Mouse (Mus musculus): ENCODE measurements around the gene Zfp512. TPM values are rescaled to one million over a fixed set of nuclear protein-coding genes. Genes with fewer than 3 reads are reported as not detected.
A peak's percentile ranks its signal among the peaks of the same experiment; 100 is the strongest.
"Not testable (repeated sequence)": the region's sequence is repeated elsewhere in the genome, so short reads cannot be mapped to it uniquely, and the experiment has no call there.

Zfp512 gene
- total RNA-seq, 2 experiments from 2014 or later: 12.3 to 14.0 TPM

DNA sequence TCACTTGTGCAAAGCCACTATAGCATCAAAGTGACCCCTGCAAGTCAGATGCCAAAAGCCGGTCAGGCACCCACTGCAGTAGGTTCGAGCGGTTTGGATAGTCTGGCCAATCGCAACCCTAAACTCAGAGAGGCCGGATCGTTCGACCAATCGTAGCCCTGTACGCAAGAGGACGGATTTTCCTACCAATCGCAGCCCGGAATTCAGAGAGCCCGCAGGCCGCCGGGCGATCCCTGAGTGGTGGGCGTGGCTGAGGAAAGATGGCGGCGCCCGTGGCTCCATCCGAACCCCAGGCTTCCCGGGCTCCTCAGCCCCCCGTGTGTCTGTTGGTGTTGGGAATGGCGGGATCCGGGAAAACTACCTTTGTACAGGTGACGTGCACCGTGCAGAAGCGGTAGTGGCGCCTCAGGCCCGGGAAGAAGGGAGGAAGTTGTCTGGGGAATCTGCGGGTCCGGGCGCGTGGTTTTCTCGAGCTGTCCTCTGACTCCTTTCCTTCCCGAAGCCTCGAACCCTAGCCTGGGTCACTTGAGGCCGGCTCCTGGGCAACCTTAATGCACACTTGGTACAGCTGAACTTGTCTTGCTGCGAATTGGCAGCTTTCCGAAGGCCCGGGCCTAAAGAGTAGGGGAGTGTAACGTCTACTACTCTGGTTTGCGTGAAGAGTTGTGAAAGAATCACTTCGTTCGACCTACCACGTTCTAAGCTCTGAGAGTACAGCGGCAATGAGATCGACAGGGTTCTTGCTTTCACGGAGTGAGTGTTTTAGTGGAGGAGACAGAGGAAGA, 42.5 kb downstream of the Zfp512 start, which contains the start of gene Gpn1:
Gene Gpn1, plus strand, starts transcription at position 229 of the 785 bp plus-strand sequence.
- intact Hi-C loops (cut with DNase I): no loop called here

DNA sequence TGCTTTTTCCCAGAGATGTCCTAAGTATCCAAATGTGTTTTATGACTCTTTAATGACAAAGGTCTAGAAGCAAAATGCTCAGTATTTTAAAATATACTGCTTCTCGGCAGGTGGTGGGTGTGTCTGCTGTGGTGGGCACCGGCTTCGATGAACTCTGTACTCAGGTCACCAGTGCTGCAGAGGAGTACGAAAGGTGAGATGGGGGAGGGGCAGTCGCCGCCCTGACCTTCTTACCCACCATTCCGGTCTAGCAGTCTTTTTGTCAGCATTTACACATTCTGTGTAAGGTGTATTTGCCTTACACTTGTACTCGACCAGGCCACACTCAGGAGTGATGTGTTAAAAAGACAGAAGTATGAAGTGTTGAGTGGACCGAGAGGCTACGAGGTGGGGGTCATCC, 52.6 kb downstream of the Zfp512 start:
- intact Hi-C loops (cut with DNase I): no loop called here
- no peak overlapping the region for H3K4me3 ChIP-seq

More for the DNA sequence above, 42.5 kb downstream of the Zfp512 start, which contains the start of gene Gpn1:
- TF ChIP-seq CTCF (IDR thresholded peaks at IDR 0.05): no peak
- H3K27ac ChIP-seq: peak within 1 kb of the TSS; percentile 73
- peak; percentile 94 for DNase-seq
- H3K4me3 ChIP-seq: peak within 1 kb of the TSS; percentile 82

DNA sequence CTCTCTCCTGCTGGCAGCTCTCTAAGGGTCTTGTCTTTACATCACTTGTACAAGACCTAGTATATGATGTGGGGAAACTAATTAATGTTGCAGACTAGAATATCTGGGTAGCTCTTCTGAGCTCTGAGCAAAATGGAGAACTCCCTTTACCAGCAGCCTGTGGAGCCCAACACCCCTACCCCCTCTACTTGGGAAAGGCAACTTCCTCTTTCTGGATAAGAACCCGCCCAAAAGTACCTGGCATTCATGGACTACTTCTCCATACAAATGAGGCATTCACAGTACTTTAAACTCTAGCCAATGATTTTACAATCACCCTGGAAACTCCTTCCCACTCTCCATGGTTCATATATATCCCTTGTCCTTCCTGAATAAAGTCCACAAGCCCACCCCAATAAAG, 60.2 kb downstream of the Zfp512 start:
- Histone ChIP-seq H3K4me3 (no peak overlapping the region), H3K27ac (no peak overlapping the region)
- TF ChIP-seq CTCF (IDR thresholded peaks at IDR 0.05): no peak
- DNase-seq: no peak
- intact Hi-C loops (cut with DNase I): no loop called here

More for the DNA sequence above, 52.6 kb downstream of the Zfp512 start:
- DNase-seq: no peak
- no peak overlapping the region for H3K27ac ChIP-seq
- no peak for TF ChIP-seq CTCF (IDR thresholded peaks at IDR 0.05)

DNA sequence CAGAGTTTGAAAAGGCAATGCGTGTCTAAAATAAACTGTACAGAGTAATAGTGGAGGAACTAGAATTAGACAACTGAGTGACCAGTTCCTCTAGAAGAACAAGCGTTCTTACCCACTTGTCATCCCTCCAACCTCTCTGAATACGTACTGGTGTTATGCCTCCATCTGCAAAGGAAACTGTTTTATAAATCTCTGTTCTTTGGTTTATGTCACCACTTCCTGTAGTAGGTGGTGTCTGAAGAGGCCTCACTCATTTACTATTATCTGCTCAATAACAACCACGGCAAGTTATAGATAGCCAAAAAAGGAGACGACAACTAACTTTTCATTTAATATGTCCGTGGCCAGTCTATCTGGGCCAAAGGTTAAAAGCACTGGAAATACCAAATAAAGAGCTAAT, 68.3 kb downstream of the Zfp512 start:
- no peak for TF ChIP-seq CTCF (IDR thresholded peaks at IDR 0.05)
- intact Hi-C loops (cut with DNase I): no loop called here
- no peak overlapping the region for H3K4me3 ChIP-seq
- DNase-seq: no peak
- no peak overlapping the region for H3K27ac ChIP-seq

DNA sequence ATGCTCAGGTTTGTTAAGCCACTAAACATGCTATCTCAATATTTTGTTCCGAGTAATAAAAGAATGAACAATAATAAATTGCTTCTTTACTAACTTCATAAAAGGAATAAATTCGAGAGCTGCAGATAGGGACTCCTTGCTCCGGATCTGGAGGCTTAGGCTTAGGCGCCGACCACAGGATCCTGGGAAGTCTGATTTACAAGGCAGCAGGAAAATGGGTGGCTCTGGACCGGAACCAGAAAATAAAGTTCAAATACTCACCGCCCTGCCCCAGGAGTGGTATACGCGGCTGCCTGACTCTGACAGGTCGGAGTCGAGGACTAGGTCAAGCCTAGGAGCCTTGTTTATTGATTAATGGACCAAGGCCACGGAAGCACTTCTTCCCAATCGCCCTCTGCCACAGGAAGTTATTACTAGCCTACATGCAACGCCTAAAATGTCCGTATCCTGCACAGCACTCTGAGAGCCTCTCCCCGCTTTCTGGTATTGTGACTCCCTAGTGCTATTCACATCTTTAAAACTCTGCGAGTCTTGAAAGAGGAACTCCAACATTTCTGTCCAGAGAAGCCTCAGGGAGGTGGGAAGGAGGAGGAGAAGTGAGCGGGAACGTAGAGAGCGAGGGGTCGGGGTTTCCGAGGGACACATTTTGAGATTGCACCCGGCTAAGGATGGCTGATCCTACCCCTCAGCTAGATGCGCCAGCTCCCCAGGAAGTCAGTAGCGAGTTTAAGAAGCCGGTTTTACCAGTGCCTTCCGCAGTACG, 74.3 kb downstream of the Zfp512 start, which contains the start of gene Slc4a1ap:
Gene Slc4a1ap, plus strand, starts transcription at position 642 of the 763 bp plus-strand sequence.
- peak within 1 kb of the TSS; percentile 100 for H3K4me3 ChIP-seq
- TF ChIP-seq CTCF (IDR thresholded peaks at IDR 0.05): no peak

DNA sequence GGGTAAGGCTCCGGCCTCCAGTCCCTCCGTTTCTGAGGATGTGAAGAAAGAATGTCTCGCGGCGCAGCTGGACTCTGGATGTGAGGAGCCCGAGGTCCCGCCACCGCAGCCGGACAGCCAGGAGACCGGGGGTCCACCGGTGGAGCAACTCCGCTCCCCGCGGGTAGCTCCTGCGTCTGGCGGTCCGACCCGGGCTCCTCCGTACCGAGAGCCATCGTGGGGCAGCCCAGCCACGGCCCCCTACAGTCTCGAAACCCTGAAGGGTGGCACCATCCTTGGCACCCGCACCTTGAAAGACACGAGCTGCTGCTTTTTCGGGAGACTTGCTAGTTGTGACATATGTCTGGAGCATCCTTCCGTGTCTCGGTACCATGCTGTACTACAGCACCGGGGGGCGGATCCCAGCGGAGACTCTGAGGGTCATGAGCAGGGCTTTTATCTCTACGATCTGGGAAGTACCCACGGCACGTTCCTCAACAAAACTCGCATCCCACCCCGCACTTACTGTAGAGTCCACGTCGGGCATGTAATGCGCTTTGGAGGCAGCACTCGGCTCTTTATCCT, 75.0 kb downstream of the Zfp512 start:
- DNase-seq: no peak
- TF ChIP-seq CTCF (IDR thresholded peaks at IDR 0.05): no peak
- Histone ChIP-seq H3K4me3 (peak overlapping the region; percentile 100), H3K27ac (peak overlapping the region; percentile 95)
- intact Hi-C loops (cut with DNase I): no loop called here

More for the DNA sequence above, 74.3 kb downstream of the Zfp512 start, which contains the start of gene Slc4a1ap:
- DNase-seq: peak; percentile 80
- intact Hi-C loops (cut with DNase I): no loop called here
- H3K27ac ChIP-seq: peak within 1 kb of the TSS; percentile 95

DNA sequence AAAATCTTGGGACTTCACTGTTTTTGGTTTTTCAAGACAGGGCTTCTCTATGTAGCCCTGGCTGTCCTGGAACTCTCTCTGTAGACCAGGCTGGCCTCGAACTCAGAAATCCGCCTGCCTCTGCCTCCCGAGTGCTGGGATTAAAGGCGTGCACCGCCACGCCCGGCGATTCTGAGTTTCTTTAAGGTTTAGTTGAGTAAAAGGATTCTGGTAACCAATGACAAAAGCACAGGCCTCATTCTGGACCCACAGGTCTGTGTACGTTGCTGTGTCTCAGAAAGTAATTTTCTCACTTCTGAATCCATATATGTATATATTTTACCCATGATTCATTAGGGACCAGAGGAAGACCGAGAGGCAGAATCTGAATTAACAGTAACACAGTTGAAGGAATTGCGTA, 75.5 kb downstream of the Zfp512 start, which contains the start of gene Supt7l:
Gene Supt7l, minus strand, starts transcription at position 101 of the 400 bp plus-strand sequence.
- intact Hi-C loops (cut with DNase I); DNase-seq: not testable (repeated sequence)
- Histone ChIP-seq H3K27ac (peak within 1 kb of the TSS; percentile 95), H3K4me3 (peak within 1 kb of the TSS; percentile 100)

DNA sequence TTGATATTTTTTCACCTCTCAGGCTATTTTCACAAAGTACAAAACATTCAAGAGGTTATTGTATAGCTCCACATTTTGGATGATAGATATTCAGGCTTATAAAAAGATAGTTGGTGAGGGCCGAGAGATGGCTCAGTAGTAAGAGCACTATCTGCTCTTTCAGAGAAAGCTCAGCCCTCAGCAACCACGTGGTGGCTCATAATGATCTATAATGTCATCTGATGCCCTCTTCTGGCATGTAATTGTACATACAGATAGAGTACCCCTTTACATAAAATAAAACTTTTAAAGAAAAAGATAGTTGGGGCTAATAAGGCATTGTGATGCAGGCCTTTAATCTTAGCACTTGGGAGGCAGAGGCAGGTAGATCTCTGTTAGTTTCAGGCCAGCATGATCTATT, 76.3 kb downstream of the Zfp512 start:
- intact Hi-C loops (cut with DNase I): no loop called here
- Histone ChIP-seq H3K4me3 (no peak overlapping the region), H3K27ac (no peak overlapping the region)
- no peak for DNase-seq
- no peak for TF ChIP-seq CTCF (IDR thresholded peaks at IDR 0.05)

Other genes starting within 250 kb of the Zfp512 start
- 10 to 100 TPM; 41.1 to 45.7 TPM for gene Ppm1g, start 231.7 kb upstream of the Zfp512 start, total RNA-seq (2021)
- gene Nrbp1, start 211.6 kb upstream of the Zfp512 start, total RNA-seq (2021): 10 to 100 TPM; 51.3 to 58.5 TPM
- gene Gm9970, start 211.2 kb upstream of the Zfp512 start, total RNA-seq (2021): not detected
- gene Krtcap3, start 200.7 kb upstream of the Zfp512 start, total RNA-seq (2021): 1 to 10 TPM; 1.5 to 2.0 TPM
- 10 to 100 TPM; 26.0 to 34.8 TPM for gene Ift172, start 161.3 kb upstream of the Zfp512 start, total RNA-seq (2021)
- 1 to 10 TPM; 1.2 to 3.2 TPM for gene Fndc4, start 156.4 kb upstream of the Zfp512 start, total RNA-seq (2021)
- not detected for gene Gckr, start 155.0 kb upstream of the Zfp512 start, total RNA-seq (2021)
- gene 4930548H24Rik, start 33.3 kb downstream of the Zfp512 start, total RNA-seq (2021): under 1 TPM in 1 of 2 experiments, not detected in 1; 0.10 TPM
- 10 to 100 TPM; 16.7 to 18.7 TPM for gene Gpn1, start 42.3 kb downstream of the Zfp512 start, total RNA-seq (2021)
- gene Slc4a1ap, start 74.6 kb downstream of the Zfp512 start, total RNA-seq (2021): 10 to 100 TPM; 20.5 to 25.7 TPM
- gene Supt7l, start 75.4 kb downstream of the Zfp512 start, total RNA-seq (2021): 10 to 100 TPM in 1 of 2 experiments, 1 to 10 TPM in 1; 9.6 to 12.5 TPM
- gene Mrpl33, start 144.5 kb downstream of the Zfp512 start, total RNA-seq (2021): 100 to 1,000 TPM; 221 to 296 TPM
- gene Rbks, start 245.2 kb downstream of the Zfp512 start, total RNA-seq (2021): 1 to 10 TPM; 3.9 to 5.9 TPM
- 10 to 100 TPM; 30.2 TPM for gene Babam2, start 245.3 kb downstream of the Zfp512 start, total RNA-seq (2021)